Mouse (Mus musculus) liver, embryonic 12.5 days (tissue): ENCODE data around the gene Ppm1l. TPM values are rescaled to one million over a fixed set of nuclear protein-coding genes. Genes with fewer than 3 reads are reported as not detected.

Experiments
- ATAC-seq: fragments of 200-750 bp; cut with Nextera tagmentation; 2 replicates; pipeline ENCODE4 v1.8.0; 2017; ENCODE audit warnings: moderate number of reproducible peaks, mild to moderate bottlenecking, moderate library complexity
- H3K27ac ChIP-seq: fragments of 300-500 bp; sonication (generic); 2 replicates; pipeline ENCODE4 v1.5.1; 2016; ENCODE audit warnings: mild to moderate bottlenecking
- H3K27me3 ChIP-seq: fragments of 300-500 bp; sonication (generic); replicated peaks from 2 replicates; pipeline ENCODE4 v1.6.1; 2016; ENCODE audit warnings: mild to moderate bottlenecking, moderate library complexity
- H3K36me3 ChIP-seq: fragments of 300-500 bp; sonication (generic); 2 replicates; pipeline ENCODE4 v1.6.1; 2016; ENCODE audit warnings: mild to moderate bottlenecking, moderate library complexity
- H3K4me1 ChIP-seq: fragments of 300-500 bp; sonication (generic); 2 replicates; pipeline ENCODE4 v1.6.1; 2016
- H3K4me2 ChIP-seq: fragments of 300-500 bp; sonication (generic); 2 replicates; pipeline ENCODE4 v1.6.1; 2016; ENCODE audit warnings: mild to moderate bottlenecking, moderate library complexity
- H3K4me3 ChIP-seq: fragments of 300-500 bp; sonication (generic); 2 replicates; pipeline ENCODE4 v1.5.1; 2016; ENCODE audit warnings: mild to moderate bottlenecking, moderate library complexity
- H3K9ac ChIP-seq: fragments of 300-500 bp; sonication (generic); 2 replicates; pipeline ENCODE4 v1.6.1; 2016; ENCODE audit warnings: mild to moderate bottlenecking, moderate library complexity
- H3K9me3 ChIP-seq: fragments of 300-500 bp; sonication (generic); replicated peaks from 2 replicates; pipeline ENCODE4 v1.6.1; 2016; ENCODE audit warnings: mild to moderate bottlenecking, moderate library complexity
- WGBS: fragments of 180-500 bp; shearing (Covaris S2); methylation state at CpG from one replicate; pipeline ENCODE4 v1.1.7; 2016; ENCODE audit not compliant: insufficient replicate concordance; 5-methylcytosine and 5-hydroxymethylcytosine counted together
- polyA plus RNA-seq: library from polyadenylated mRNA; unstranded; fragments of >200 nt; fragmentation: Nextera tagmentation; extraction: Ambion mirVana; gene quantifications from 2 replicates; pipeline ENCODE4 v1.2.1, GENCODE M21; 2016

Ppm1l gene
- polyA plus RNA-seq, 1 experiment from 2014 or later = 7.2 TPM

DNA sequence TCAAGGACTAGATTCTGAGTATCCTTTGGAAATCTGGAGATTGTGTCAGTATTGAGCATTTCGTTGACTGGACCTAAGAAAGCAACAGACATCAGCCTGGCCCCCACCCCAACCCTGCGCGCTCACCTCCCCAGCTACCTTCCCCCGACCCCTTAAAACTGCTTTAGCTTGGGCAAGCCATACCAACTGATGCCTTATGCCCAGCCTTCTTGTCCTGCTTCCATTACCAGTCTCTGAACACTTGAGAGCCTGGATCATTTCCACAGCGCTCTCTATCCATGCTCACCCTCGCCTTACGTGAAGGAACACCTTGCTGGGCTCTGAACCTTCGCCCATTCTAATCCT lies 41.9 kb downstream of the Ppm1l start:
- WGBS = 83% methylated on average over 8 of the region's 8 CpGs
- Histone ChIP-seq H3K27ac (no peak overlapping the region), H3K27me3 (no peaks in the 10 kb centered on the region), H3K4me2 (no peak overlapping the region), H3K4me3 (no peak overlapping the region), H3K9me3 (no peaks in the 10 kb centered on the region), H3K36me3 (no peaks in the 10 kb centered on the region), H3K4me1 (peaks cover 25% of the 10 kb centered on the region), H3K9ac (no peak overlapping the region)
- ATAC-seq = no peak

DNA sequence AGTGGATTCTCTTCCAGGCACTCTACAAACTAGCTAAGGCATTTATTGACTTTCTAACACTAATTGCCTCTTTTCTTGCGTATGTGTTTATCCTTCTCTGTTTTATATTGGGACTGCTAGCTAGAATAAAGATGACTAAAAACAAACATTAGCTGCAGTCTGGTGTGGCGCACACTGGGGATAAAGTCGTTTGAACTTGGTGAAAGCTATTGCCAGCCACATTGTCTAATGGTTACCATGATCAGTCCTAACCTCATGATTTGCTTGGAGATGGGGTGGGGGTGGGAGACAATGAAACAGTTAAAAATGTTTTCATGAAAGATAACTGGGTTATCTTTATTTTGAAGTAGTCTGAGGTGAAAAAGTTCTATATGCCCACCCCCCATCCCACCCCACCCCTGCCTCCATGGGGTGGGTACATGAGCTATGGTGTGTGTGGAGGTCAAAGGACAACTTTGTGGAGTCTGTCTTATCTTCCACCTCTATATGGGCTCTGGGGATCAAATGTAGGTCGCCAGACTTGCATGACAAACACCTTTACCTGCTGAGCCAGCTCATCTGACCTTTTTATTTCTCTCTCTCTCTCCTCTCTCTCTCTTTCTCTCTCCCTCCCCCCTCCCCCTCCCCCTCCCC lies 43.7 kb downstream of the Ppm1l start:
- Histone ChIP-seq H3K4me2 (no peak overlapping the region), H3K4me1 (peaks cover 25% of the 10 kb centered on the region), H3K4me3 (no peak overlapping the region), H3K9me3 (no peaks in the 10 kb centered on the region), H3K9ac (no peak overlapping the region), H3K27ac (no peak overlapping the region), H3K36me3 (no peaks in the 10 kb centered on the region), H3K27me3 (no peaks in the 10 kb centered on the region)
- ATAC-seq = no peak
- WGBS = 41% methylated on average over 4 of the region's 4 CpGs

DNA sequence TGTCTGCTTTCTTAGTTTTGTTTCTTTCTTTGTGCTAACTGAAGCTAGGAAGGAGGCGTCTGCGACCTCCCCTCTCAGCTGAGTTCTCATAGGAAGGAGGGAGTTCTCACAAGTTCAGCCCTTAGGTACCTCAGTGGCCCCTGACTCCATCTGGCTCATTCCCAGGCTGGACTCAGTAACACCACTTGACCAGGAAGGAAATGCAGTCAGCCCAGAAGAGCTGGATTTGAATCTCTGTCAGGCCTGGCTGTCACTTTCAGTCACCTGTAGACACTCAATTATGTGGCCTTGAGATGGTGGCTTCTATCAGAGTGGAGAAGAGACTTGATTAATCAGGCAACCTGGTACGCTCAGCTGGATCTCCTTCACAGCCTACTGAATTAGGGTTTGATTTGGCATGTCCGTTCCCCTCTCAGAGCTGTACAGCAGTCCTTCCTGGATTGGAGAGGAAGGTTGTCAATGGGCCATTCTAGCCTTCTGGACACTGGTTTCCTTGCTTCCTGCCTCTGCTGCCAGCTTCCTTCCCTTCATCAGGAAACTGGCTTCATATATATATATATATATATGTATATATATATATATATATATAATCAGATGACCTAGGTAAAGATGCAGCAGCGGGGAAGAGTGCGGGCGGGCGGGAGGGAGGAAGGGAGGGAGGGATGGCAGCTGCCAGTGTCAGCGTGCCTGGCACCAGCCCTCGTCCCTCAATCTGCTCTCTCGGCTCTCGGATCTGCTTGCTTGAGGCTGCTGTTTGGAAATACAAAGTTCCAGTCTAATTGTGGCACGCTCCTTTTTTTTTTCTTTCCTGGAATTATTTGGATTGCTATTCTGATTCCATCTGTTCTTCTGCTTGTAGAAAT lies 45.1 kb downstream of the Ppm1l start:
- H3K9ac ChIP-seq = no peak overlapping the region
- no peaks in the 10 kb centered on the region for H3K36me3 ChIP-seq
- no peak overlapping the region for H3K4me2 ChIP-seq
- no peaks in the 10 kb centered on the region for H3K9me3 ChIP-seq
- ATAC-seq = no peak
- no peak overlapping the region for H3K4me3 ChIP-seq
- no peak overlapping the region for H3K27ac ChIP-seq
- peaks cover 16% of the 10 kb centered on the region for H3K4me1 ChIP-seq
- H3K27me3 ChIP-seq = no peaks in the 10 kb centered on the region
- 83% methylated on average over 13 of the region's 13 CpGs for WGBS

DNA sequence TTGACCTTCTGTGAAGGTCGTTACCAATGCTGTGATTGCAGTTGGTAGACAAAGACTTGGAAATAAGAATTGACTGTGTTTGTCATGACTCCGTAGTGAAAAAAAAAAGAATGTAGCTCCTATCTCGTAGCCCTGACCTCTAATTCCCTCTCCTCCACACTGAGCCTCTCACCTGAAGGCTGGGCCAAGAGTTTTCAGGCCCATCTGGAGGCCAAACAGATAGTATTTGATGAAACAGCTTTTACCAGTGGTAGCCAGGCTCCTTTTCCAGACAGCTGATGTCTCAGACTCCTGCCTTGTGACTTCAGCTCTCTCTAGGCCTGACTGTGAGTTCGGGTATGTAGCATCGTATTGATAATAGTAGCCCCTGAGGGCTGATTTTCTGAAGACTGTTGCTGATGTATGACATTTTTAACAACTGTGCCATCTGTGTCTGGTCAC lies 45.7 kb downstream of the Ppm1l start:
- Histone ChIP-seq H3K4me3 (no peak overlapping the region), H3K4me1 (peaks cover 16% of the 10 kb centered on the region), H3K9me3 (no peaks in the 10 kb centered on the region), H3K9ac (no peak overlapping the region), H3K36me3 (no peaks in the 10 kb centered on the region), H3K4me2 (no peak overlapping the region), H3K27ac (no peak overlapping the region), H3K27me3 (no peaks in the 10 kb centered on the region)
- no peak for ATAC-seq
- WGBS = 75% methylated on average over 5 of the region's 5 CpGs

DNA sequence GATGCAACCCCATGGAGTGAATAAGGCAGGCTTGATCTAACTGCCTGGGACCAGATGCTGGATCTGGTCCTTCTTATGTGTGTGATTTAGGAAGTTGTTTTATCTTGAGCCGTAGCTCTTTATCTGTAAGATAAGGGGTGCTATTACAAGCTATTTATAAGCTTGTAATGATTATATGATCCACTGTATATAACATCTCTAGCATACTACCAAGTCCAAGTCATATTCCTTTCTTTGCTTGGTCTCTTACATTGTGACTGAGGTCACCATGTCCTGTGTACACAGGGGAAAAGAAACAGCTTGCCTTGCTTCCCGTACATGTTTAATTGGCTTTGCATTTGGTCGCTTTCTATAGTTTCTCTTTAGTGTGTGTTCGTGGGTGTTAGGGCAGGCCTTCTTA lies 46.2 kb downstream of the Ppm1l start:
- H3K9ac ChIP-seq = no peak overlapping the region
- no peaks in the 10 kb centered on the region for H3K36me3 ChIP-seq
- WGBS = 70% methylated on average over 4 of the region's 4 CpGs
- H3K27me3 ChIP-seq = no peaks in the 10 kb centered on the region
- H3K27ac ChIP-seq = no peak overlapping the region
- no peaks in the 10 kb centered on the region for H3K9me3 ChIP-seq
- no peak overlapping the region for H3K4me2 ChIP-seq
- no peak overlapping the region for H3K4me3 ChIP-seq
- ATAC-seq = no peak
- H3K4me1 ChIP-seq = peaks cover 16% of the 10 kb centered on the region

DNA sequence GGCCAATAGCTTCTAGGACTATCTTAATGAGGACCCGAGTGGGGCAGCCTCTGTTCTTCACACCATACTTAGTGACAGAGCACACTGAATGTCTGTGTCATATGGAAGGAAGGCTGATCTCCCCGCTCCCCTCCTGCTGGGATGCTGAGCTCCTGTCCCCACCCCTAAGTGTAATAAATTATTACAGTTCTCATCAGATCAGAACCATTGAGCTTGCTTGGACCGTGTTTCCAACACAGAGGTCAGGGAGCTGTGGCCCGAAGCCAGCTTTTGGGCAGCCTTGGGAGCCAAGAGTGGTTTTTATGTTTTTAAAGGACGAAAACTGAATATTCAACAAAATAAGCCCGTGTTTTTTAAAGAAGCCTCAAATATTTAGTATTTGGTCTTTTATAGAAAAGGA lies 47.5 kb downstream of the Ppm1l start:
- no peak for ATAC-seq

DNA sequence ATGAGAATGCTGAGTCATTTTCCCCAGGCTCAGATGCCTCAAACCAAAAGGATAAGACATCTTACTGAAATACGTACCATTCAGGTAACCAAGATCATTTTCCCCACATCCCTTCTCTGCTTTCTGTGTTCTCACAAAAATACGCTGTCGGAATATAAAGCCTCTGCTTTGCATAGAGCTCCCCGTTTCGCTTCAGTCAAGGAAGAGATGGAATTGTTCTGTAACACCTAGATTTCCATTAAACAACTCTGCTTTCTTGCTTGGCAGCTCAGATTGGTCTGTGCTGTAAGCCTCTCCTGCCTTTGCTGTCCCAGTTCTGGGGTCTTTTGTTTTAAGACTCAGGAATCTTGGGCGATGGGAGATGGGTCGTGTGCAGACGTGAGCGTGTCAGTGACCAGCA lies 51.3 kb downstream of the Ppm1l start:
- no peak overlapping the region for H3K27ac ChIP-seq

More for the DNA sequence above, 47.5 kb downstream of the Ppm1l start:
- no peak overlapping the region for H3K27ac ChIP-seq
- H3K4me1 ChIP-seq = peaks cover 16% of the 10 kb centered on the region
- H3K4me2 ChIP-seq = no peak overlapping the region
- 77% methylated on average over 6 of the region's 6 CpGs for WGBS
- no peak overlapping the region for H3K9ac ChIP-seq
- no peaks in the 10 kb centered on the region for H3K27me3 ChIP-seq
- H3K36me3 ChIP-seq = no peaks in the 10 kb centered on the region
- no peak overlapping the region for H3K4me3 ChIP-seq
- H3K9me3 ChIP-seq = no peaks in the 10 kb centered on the region

DNA sequence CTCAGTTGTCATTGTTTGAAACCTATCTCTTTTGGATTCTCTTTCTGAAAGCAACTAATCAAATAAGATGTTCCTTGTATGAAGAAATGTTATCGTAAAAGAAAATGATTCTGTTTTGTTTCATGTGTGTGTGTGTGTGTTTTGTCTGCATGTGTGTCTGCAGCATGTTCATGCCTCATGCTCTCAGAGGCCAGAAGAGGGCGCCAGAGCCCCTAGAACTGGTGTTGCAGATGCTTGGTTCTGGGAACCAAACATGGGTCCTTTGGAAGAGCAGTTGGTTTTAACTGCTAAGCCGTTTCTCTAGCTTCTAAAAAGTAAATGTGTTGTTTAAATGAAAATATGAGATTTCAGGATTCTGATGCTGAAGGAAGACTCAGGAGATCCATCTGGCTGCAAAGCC lies 56.1 kb downstream of the Ppm1l start:
- Histone ChIP-seq H3K4me1 (peaks cover 10% of the 10 kb centered on the region), H3K27me3 (no peaks in the 10 kb centered on the region), H3K27ac (no peak overlapping the region), H3K9ac (no peak overlapping the region), H3K9me3 (no peaks in the 10 kb centered on the region), H3K36me3 (no peaks in the 10 kb centered on the region), H3K4me3 (no peak overlapping the region), H3K4me2 (no peak overlapping the region)
- WGBS = 72% methylated on average over 3 of the region's 3 CpGs
- ATAC-seq = no peak

More for the DNA sequence above, 51.3 kb downstream of the Ppm1l start:
- ATAC-seq = no peak
- Histone ChIP-seq H3K9me3 (no peaks in the 10 kb centered on the region), H3K4me3 (no peak overlapping the region), H3K4me2 (no peak overlapping the region), H3K27me3 (no peaks in the 10 kb centered on the region), H3K4me1 (no peaks in the 10 kb centered on the region), H3K36me3 (no peaks in the 10 kb centered on the region), H3K9ac (no peak overlapping the region)
- 85% methylated on average over 9 of the region's 9 CpGs for WGBS

DNA sequence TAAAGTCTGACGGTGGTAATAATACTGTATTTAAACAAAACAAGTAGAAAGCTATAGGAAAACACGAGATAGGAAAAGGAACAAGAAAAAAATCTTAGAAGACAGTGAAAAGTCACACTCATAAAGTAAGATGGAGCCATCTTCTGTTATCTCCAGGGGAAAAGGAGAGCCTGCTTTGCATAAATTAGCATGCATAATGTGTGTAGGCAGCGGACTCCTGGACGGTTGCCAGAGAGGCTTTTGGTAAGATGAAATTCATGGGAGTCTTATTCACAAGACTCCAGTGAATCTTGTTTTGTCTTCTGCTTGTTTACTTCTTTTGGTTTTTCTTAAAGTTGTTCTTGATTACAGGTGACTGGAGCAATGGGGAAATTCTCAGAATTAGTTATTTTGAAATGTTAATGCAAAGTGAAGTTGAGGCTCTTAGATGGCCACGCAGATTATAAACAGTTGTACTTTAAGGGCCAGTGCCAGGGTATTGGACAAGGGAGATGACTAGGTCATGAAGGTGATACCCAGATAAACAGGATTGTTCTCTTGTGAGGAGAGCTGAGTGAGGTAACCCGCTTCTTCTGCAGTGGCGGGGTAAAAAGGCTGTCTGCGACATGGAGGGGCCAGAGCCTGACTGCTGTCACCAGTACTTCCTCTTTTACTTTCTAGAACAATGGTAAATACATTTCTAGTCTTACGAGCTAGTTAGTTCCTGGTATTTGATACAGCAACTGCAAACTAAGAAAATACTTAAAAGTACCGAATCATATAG lies 57.1 kb downstream of the Ppm1l start:
- no peak overlapping the region for H3K27ac ChIP-seq
- ATAC-seq = no peak
- peaks cover 10% of the 10 kb centered on the region for H3K4me1 ChIP-seq
- H3K9me3 ChIP-seq = no peaks in the 10 kb centered on the region
- H3K27me3 ChIP-seq = no peaks in the 10 kb centered on the region
- H3K4me3 ChIP-seq = no peak overlapping the region
- no peaks in the 10 kb centered on the region for H3K36me3 ChIP-seq
- no peak overlapping the region for H3K9ac ChIP-seq
- H3K4me2 ChIP-seq = no peak overlapping the region
- 57% methylated on average over 10 of the region's 10 CpGs for WGBS

DNA sequence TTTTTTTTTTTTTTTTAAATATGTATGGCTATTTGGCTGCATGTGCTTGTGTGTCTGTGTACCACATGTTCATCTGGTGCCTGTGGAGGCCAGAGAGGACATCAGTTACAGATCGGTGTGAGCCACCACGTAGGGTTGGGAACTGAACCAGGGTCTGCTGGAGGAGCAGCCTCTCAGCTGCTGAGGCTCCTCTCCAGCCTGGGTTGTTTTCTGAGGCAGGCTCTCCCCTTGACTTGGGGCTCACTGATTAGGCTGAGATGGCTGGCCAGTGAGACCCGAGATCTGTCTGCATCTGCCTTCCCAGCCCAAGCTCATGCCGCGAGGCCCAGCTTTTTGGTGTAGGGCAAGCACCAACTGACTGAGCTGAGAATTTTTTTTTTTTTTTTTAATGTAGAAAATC lies 57.9 kb downstream of the Ppm1l start:
- ATAC-seq = no peak
- no peaks in the 10 kb centered on the region for H3K27me3 ChIP-seq
- no peak overlapping the region for H3K27ac ChIP-seq
- H3K4me2 ChIP-seq = no peak overlapping the region
- no peak overlapping the region for H3K4me3 ChIP-seq
- no peaks in the 10 kb centered on the region for H3K9me3 ChIP-seq
- WGBS = 62% methylated on average over 5 of the region's 5 CpGs
- H3K9ac ChIP-seq = no peak overlapping the region
- no peaks in the 10 kb centered on the region for H3K36me3 ChIP-seq
- peaks cover 10% of the 10 kb centered on the region for H3K4me1 ChIP-seq

DNA sequence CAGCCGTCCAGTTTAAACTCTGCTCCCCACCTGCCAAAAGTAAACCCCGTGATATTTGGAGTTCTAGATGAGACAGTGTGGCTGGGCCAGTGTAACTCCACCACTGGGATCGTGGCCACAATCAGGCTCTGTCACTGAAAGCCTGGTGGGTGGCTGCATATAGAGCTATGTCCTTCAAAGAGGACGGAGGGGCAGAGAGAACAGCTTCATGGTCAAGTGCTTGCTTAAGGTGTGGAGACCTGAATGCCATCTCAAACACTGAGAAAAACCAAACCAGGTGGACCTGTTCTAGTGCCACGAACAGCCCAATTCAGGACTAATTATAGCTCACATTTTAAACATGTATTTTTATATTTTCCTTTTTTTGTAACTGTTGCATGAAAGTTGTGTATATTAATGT lies 58.3 kb downstream of the Ppm1l start:
- Histone ChIP-seq H3K9me3 (no peaks in the 10 kb centered on the region), H3K4me1 (peaks cover 10% of the 10 kb centered on the region), H3K9ac (no peak overlapping the region), H3K27me3 (no peaks in the 10 kb centered on the region), H3K27ac (no peak overlapping the region), H3K36me3 (no peaks in the 10 kb centered on the region), H3K4me2 (no peak overlapping the region), H3K4me3 (no peak overlapping the region)
- ATAC-seq = no peak
- WGBS = 81% methylated on average over 5 of the region's 5 CpGs

DNA sequence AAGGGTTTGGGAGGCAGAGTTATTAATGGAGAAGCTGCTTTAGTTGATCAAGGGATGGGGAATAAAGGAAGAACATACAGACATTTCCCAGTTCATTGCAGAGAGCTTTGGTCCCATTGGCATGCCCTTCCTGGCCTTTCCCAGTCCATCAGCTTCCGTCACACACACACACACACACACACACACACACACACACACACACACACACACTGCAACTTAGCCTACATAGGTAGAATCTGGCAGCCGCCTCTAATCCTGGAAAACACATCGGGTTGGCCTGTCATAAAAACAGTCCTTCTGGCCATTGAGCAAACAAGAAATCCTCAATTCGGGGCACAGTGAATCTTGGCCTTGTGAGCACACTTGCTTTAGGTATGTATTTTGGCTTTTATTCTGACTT lies 64.6 kb downstream of the Ppm1l start:
- Histone ChIP-seq H3K27me3 (no peaks in the 10 kb centered on the region), H3K4me1 (no peaks in the 10 kb centered on the region), H3K4me3 (no peak overlapping the region), H3K4me2 (no peak overlapping the region), H3K9me3 (no peaks in the 10 kb centered on the region), H3K27ac (no peak overlapping the region), H3K9ac (no peak overlapping the region), H3K36me3 (no peaks in the 10 kb centered on the region)
- ATAC-seq = no peak
- WGBS = 79% methylated on average over 3 of the region's 4 CpGs
